Mouse (Mus musculus) limb, embryonic 10.5 days (tissue): Measurements from ENCODE around the gene Rftn2. TPM values are rescaled to one million over a fixed set of nuclear protein-coding genes. Genes with fewer than 3 reads are reported as not detected.

ENCODE experiments used
- DNase-seq: peaks from one replicate; pipeline ENCODE4 v3.0.0-alpha.2; 2017; ENCODE audit warnings: low spot score
- H3K27ac ChIP-seq: fragments of 300-500 bp; sonication (generic); 2 replicates; pipeline ENCODE4 v1.5.1; 2016; ENCODE audit warnings: mild to moderate bottlenecking
- H3K27me3 ChIP-seq: fragments of 300-500 bp; sonication (generic); 2 replicates; pipeline ENCODE4 v1.6.1; 2016; ENCODE audit warnings: low read depth, mild to moderate bottlenecking; ENCODE audit not compliant: poor library complexity, severe bottlenecking
- H3K36me3 ChIP-seq: fragments of 300-500 bp; sonication (generic); 2 replicates; pipeline ENCODE4 v1.6.1; 2016; ENCODE audit warnings: mild to moderate bottlenecking, moderate library complexity
- H3K4me1 ChIP-seq: fragments of 300-500 bp; sonication (generic); 2 replicates; pipeline ENCODE4 v1.6.1; 2016
- H3K4me3 ChIP-seq: fragments of 300-500 bp; sonication (generic); 2 replicates; pipeline ENCODE4 v1.5.1; 2016; ENCODE audit warnings: mild to moderate bottlenecking, moderate library complexity
- H3K9me3 ChIP-seq: fragments of 300-500 bp; sonication (generic); replicated peaks from 2 replicates; pipeline ENCODE4 v1.6.1; 2016; ENCODE audit warnings: mild to moderate bottlenecking
- WGBS: fragments of 180-500 bp; shearing (Covaris S2); methylation state at CpG from one replicate; pipeline ENCODE4 v1.1.7; 2016; 5-methylcytosine and 5-hydroxymethylcytosine counted together
- polyA plus RNA-seq: library from polyadenylated mRNA; unstranded; fragments of >200 nt; fragmentation: Nextera tagmentation; extraction: Ambion mirVana; gene quantifications from 2 replicates; pipeline ENCODE4 v1.2.1, GENCODE M21; 2016

The Rftn2 gene
- polyA plus RNA-seq, 1 experiment from 2014 or later = 25.4 TPM

DNA sequence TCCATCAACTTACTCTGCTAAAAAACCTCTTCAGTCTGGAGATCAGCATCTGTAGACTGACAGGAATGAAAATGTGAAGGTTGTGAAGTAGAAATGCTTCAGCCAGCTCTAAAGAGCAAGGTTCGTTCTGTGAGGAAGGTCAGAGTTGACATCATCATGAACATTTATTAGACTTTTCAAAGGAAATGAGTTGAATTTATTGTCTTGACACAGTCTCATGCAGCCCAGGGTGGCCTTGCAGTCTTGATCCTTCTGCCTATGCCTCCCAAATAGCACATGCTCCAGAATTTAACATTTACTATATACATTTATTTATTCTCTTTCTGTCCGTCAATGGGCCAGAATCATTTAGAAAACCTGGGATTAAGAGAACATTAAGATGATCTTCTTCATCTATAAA is 103.0 kb downstream of the Rftn2 start:
- H3K27me3 ChIP-seq = no peaks in the 10 kb centered on the region
- H3K9me3 ChIP-seq = no peaks in the 10 kb centered on the region
- 87% methylated on average over 2 of the region's 2 CpGs for WGBS
- no peak for DNase-seq
- H3K4me3 ChIP-seq = no peak overlapping the region
- H3K27ac ChIP-seq = no peak overlapping the region
- no peaks in the 10 kb centered on the region for H3K4me1 ChIP-seq
- H3K36me3 ChIP-seq = no peaks in the 10 kb centered on the region

DNA sequence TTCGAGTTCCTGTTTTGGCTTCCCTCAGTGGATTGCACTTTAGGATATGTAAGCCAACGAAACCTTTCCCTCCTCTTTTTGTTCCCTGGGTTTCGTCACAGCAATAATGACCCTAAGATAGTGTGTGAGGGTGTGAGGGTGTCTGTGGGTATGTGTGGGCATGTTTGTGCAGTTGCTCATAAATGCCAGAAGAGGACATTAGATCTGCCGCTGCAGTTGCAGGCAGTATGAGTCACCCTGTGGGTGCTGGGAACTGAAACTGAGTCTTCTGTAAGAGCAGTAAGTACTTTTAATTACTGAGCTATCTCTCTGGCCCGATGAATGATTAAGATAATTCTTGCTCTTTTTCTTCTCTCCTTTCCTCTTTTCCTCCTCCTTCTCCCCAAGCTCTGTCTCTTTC is 103.5 kb downstream of the Rftn2 start:
- no peaks in the 10 kb centered on the region for H3K36me3 ChIP-seq
- H3K27ac ChIP-seq = no peak overlapping the region
- no peaks in the 10 kb centered on the region for H3K4me1 ChIP-seq
- no peaks in the 10 kb centered on the region for H3K9me3 ChIP-seq
- 91% methylated on average over 5 of the region's 5 CpGs for WGBS
- no peaks in the 10 kb centered on the region for H3K27me3 ChIP-seq
- no peak overlapping the region for H3K4me3 ChIP-seq
- DNase-seq = no peak

Other genes with a start within 250 kb of the Rftn2 start
- 246 and 282 TPM in 2 replicates for gene Sf3b1, start 199.3 kb downstream of the Rftn2 start, polyA plus RNA-seq
- gene Coq10b, start 174.0 kb downstream of the Rftn2 start, polyA plus RNA-seq = 19.0 and 19.5 TPM in 2 replicates
- gene Hspe1, start 138.7 kb downstream of the Rftn2 start, polyA plus RNA-seq = 611 and 851 TPM in 2 replicates
- 563 and 717 TPM in 2 replicates for gene Hspd1, start 138.5 kb downstream of the Rftn2 start, polyA plus RNA-seq
- 125 and 139 TPM in 2 replicates for gene Mob4, start 95.6 kb downstream of the Rftn2 start, polyA plus RNA-seq
- 2.5 and 2.8 TPM in 2 replicates for gene Mars2, start 10.4 kb upstream of the Rftn2 start, polyA plus RNA-seq
- 0.18 and 0.38 TPM in 2 replicates for gene Boll, start 136.7 kb upstream of the Rftn2 start, polyA plus RNA-seq
- gene Plcl1, start 179.1 kb upstream of the Rftn2 start, polyA plus RNA-seq = 0.28 and 0.54 TPM in 2 replicates